Mouse (Mus musculus) thymus, postnatal 25 days (tissue): ENCODE data around the gene Akna.
A peak's percentile ranks its signal among the peaks of the same experiment; 100 is the strongest.

Source experiments
- DNase-seq: peaks from one replicate; pipeline ENCODE4 v3.0.0; 2022

Gene Akna

DNA sequence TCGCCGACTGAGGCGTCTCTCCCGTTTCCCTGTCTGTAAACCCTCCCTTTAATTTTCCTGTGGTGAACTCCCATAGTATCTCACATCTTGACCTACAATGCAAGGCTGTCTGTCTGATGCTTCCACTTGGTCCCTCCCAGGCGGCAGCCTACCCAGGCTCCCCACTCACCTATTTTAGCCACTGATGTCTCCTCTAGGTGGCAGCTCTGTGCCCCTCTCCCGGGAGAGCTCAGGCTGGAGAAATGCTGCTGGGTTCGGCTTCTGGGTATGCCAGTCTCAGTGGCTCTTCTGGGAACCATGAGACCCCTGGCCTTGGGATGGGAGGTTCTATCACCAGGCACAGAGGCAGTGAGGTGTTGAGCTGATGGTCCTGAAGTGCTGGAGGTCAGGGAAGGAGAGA is 25.7 kb downstream of the Akna start:
- peak; percentile 40 for DNase-seq

GRCm38 (mm10) chr4:63375367-63375766 is 27.8 kb downstream of the Akna start:
- no peak for DNase-seq

- DNase-seq: no peak
Observed at GRCm38 (mm10) chr4:63374331-63374730, 28.8 kb downstream of the Akna start.

GRCm38 (mm10) chr4:63373404-63373803 is 29.8 kb downstream of the Akna start:
- DNase-seq: no peak

GRCm38 (mm10) chr4:63371890-63372289 is 31.3 kb downstream of the Akna start:
- peak; percentile 70 for DNase-seq

DNA sequence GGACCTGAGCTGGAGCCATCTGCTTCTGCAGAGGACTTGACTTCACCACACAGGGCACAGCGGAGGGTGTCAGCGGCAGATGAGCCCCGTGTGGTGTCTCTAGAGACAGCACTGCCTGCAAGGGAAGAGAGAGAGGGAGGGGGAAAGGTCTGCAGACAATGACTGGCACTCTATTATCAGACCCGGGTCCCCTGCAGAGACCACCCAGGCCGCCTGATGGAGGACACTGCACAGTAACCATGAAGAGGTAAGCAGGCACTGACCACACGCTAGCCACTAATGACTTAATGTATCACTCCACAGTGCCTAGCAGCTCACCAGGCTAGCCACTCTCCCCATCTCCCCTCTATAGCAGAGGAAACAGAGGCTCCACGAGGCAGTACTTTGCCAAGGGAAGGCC is 32.3 kb downstream of the Akna start:
- no peak for DNase-seq

DNA sequence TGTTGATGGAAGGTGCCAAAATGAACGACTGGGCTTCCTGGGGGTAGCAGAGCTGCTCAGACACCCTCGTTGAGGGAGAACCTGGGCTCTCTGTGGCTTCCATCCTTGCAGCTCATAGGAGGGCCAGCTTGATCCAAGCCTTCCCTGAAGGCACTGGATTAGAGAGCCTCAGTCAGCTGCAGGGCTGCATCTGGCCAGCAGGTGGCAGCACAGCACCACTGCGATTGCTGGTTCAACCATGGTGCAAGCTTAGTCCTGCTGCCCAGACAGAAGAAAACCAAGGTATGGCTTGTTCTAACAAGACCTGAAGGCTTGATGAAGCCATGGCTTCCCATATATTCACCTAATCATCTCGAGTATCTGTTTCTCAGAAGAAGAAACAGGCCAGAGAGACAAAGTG is 34.6 kb downstream of the Akna start:
- DNase-seq: peak; percentile 87

GRCm38 (mm10) chr4:63362150-63362549 is 41.0 kb downstream of the Akna start, which contains the start of gene Orm2:
Orm2 (plus strand) TSS chr4:63362449.
- no peak for DNase-seq

DNA sequence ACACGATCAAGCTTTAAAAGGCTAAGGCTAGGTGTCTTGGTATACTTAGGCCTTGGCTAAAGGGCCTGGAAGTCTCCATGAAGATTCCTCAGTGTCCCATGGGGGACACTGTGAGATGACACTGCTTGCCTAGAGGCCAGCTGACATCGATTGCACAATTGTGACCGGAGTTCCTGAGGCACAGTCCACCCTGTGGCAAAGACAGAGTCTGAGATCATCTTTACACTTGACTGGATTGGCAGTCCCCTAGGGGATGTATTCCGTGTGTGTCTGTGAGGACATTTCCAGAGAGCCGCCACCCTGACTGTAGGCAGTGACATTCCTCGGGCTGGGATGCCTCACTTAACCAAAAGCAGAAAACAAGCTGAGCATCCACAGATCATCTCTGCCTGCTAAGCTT is 43.3 kb downstream of the Akna start:
- no peak for DNase-seq

DNA sequence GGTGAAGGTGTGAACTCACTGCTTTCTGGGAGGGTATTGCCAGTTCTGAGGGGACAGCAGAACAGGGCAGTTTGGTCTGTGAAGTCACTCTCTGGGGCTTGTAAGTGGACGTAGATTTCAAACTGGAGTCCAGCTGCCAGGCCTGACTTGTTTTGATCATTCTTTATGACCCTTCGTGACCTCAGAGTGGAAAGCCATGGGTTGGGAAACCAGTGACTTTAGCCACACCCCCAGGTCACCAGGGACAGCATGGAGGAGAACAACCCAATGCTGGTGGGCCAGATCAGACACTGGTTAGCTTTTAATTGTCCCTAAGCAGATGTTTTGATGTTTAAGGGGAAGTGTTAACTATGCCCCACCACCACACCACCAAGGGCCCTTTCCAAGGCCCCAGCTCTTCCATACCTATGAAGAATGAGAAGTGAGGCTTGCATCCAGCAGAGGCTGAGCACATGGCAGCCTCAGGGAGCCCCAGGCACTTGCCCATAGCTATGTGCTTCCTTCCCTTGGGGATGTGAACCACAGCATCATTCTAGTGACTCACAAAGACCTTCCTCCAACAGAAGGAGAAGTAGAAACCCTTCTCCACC is 46.1 kb downstream of the Akna start:
- no peak for DNase-seq

DNA sequence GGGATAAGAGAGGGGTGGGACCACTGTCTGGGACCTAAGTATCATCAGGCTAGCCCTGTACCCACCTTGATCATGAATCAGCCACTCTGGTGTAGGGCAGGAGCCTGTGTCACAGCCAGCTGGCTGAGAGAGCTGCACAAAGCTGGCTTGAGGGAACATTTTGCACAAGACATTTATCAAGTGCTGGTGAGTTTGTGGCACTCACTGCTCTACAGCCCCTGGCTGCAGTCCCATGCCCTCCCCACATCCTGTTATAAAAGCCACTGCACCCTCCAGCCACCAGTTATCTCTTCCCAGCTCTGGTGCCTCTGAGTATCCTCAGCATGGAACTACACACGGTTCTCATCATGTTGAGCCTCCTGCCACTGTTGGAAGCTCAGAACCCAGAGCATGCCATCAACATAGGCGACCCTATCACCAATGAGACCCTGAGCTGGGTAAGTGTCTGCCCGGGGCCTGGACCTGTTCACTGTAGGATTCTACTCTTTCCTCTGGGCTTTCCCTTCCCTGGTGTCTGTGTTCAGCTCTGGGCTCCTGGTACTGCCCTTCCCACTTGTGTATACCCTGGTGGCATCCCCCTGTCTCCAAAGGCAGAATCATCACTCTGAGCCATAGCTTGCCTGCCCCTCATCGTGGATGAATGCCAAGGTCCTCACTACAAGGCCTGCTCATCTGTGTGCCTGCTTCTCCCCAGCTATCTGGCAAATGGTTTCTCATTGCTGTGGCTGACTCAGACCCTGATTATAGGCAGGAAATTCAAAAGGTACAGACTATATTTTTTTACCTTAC is 47.1 kb downstream of the Akna start, which contains the start of gene Orm3:
Gene Orm3, plus strand, starts transcription at position 286 of the 789 bp plus-strand sequence.
- DNase-seq: no peak

GRCm38 (mm10) chr4:63348524-63348923 is 54.6 kb downstream of the Akna start:
- no peak for DNase-seq

DNA sequence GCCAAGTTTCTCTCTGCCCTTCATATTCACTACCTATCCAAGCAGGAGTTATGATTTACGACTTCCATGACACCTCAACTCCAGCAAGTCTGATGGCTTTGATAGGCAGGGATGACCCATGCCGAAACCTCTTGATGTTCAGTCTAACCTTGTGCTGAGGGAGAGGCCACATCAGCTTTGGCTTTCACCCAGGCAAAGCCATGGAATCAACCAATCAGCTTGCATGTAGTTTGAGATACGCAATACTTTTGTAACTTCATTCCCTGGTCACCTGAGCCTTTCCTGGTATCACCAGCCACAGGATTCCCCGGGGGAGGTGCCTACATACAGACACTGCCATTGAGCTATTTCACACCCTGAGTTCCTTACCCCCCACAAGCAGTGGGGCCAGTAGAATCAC is 56.5 kb downstream of the Akna start:
- no peak for DNase-seq

- no peak for DNase-seq
Observed at GRCm38 (mm10) chr4:63345261-63345660, 57.9 kb downstream of the Akna start.

GRCm38 (mm10) chr4:63344295-63344694 is 58.9 kb downstream of the Akna start, which contains the start of gene Orm1:
Orm1 (plus strand) TSS chr4:63344560.
- DNase-seq: no peak

DNA sequence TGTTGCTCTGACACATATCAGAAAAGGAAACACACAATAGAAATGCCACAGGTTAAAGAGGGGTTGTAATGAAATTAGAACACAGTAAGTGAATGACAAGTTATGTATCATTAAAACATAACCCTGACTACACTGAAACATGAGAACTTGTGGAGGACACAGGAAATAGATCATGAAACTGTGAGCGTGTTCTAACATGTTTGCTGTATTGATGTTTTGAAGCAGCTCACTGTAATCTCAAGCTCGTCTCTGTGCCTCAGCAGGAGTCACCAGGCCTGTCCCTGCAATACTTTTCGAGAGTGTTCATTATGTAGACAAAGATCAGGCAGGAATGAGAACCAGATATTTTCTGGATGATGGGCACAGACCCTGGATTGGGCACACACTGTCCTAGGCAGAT is 59.5 kb downstream of the Akna start:
- no peak for DNase-seq

DNA sequence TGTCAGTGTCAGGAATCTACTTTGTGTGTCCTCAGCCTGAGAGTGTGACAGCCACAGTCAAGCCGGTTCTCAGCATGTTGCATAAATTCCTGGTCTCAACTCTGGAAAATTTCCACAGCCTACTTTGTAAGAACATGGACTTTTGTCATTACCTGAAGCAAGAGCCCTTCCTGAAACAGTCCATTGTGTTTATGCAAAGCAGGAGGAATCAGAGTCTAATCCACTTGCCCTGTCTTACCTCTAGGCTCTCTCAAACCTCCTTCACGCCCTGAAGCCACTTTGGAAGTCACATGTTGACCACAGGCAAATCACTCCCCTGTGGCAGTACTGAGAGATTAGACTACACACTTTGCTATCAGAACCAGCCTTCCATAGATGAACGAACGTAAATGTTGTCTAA is 60.7 kb downstream of the Akna start:
- DNase-seq: no peak

- no peak for DNase-seq
Observed at GRCm38 (mm10) chr4:63338414-63339076, 64.6 kb downstream of the Akna start.

- DNase-seq: no peak
Observed at GRCm38 (mm10) chr4:63333403-63333802, 69.8 kb downstream of the Akna start.

- no peak for DNase-seq
Observed at GRCm38 (mm10) chr4:63323275-63323815, 79.8 kb downstream of the Akna start.

DNA sequence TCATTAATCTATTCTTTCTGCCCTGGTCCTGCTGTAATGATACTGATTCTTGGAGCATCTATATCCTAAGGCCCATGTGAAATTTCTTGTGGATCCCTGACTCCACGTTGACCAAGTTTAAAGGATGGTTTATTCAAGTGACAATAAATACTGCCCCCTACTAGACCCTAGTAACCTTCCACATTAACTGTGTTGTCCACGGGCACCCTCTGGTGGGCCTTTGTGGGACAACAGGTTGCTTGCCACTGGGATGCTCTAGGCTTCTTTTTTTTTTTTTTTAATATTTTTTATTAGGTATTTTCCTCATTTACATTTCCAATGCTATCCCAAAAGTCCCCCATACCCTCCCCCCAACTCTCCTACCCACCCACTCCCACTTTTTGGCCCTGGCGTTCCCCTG is 83.6 kb downstream of the Akna start:
- DNase-seq: peak; percentile 73
